Mouse (Mus musculus) gastrocnemius, postnatal 25 days (tissue): ENCODE results near the gene St13. TPM values are rescaled to one million over a fixed set of nuclear protein-coding genes. Genes with fewer than 3 reads are reported as not detected.

ENCODE experiments used
- DNase-seq: peaks from one replicate; pipeline ENCODE4 v3.0.0; 2022
- long read RNA-seq, 2 experiments: library from polyadenylated mRNA; stranded (forward); transcript quantifications; one replicate each; pipeline ENCODE4 v2.0.0; 2021
- total RNA-seq, 2 experiments: library from RNA; stranded (reverse); gene quantifications; 1 replicate in 1 of 2; 2 replicates in 1 of 2; pipeline ENCODE4 v1.2.3; 2021

St13 gene
- total RNA-seq = 10 to 100 TPM; 84.6 to 87.8 TPM
- long read RNA-seq, experiment 1, transcript St13-205 (12 exons, 3,346 nt) = major isoform, 64 of 80 reads
- long read RNA-seq, experiment 1, partial matches to known transcripts = 7 of 80 reads
- long read RNA-seq, experiment 1, other reads (novel, unspliced or antisense) = 9 of 80 reads
- long read RNA-seq, experiment 2, transcript St13-205 (12 exons, 3,346 nt) = major isoform, 72 of 85 reads
- long read RNA-seq, experiment 2, partial matches to known transcripts = 4 of 85 reads
- long read RNA-seq, experiment 2, other reads (novel, unspliced or antisense) = 9 of 85 reads

- DNase-seq = peak; percentile 96
These were observed at the start of gene St13, which contains the start of gene Xpnpep3 for GRCm38 (mm10) chr15:81399638-81400315. TSS of gene St13 (minus strand) at chr15:81400077. TSS of gene Xpnpep3 (plus strand) at chr15:81400138.

GRCm38 (mm10) chr15:81448463-81448862 is 48.6 kb upstream of the St13 start:
- DNase-seq = no peak

GRCm38 (mm10) chr15:81439236-81439635 is 39.4 kb upstream of the St13 start:
- no peak for DNase-seq

- DNase-seq = no peak
These were observed 38.5 kb upstream of the St13 start for GRCm38 (mm10) chr15:81438345-81438744.

- DNase-seq = no peak
These were observed 31.3 kb upstream of the St13 start for GRCm38 (mm10) chr15:81431195-81431594.

- DNase-seq = no peak
These were observed 28.1 kb upstream of the St13 start for GRCm38 (mm10) chr15:81427947-81428346.

- no peak for DNase-seq
These were observed 25.4 kb upstream of the St13 start for GRCm38 (mm10) chr15:81425311-81425710.

- no peak for DNase-seq
These were observed 22.3 kb upstream of the St13 start for GRCm38 (mm10) chr15:81422156-81422681.

- no peak for DNase-seq
These were observed 21.6 kb upstream of the St13 start for GRCm38 (mm10) chr15:81421454-81421853.

- DNase-seq = no peak
These were observed 18.2 kb upstream of the St13 start for GRCm38 (mm10) chr15:81418065-81418464.

- peak; percentile 63 for DNase-seq
These were observed 17.0 kb upstream of the St13 start for GRCm38 (mm10) chr15:81416763-81417310.

- DNase-seq = no peak
These were observed 8.3 kb upstream of the St13 start, which contains the start of gene Dnajb7 for GRCm38 (mm10) chr15:81408199-81408598. TSS of gene Dnajb7 (minus strand) at chr15:81408299.

GRCm38 (mm10) chr15:81405008-81405407 is 5.1 kb upstream of the St13 start:
- no peak for DNase-seq

- no peak for DNase-seq
These were observed 610 bp downstream of the St13 start for GRCm38 (mm10) chr15:81399297-81399637.

- DNase-seq = no peak
These were observed 1.7 kb downstream of the St13 start for GRCm38 (mm10) chr15:81398189-81398588.

- DNase-seq = no peak
These were observed 5.5 kb downstream of the St13 start for GRCm38 (mm10) chr15:81394211-81394915.

- peak; percentile 13 for DNase-seq
These were observed 6.9 kb downstream of the St13 start for GRCm38 (mm10) chr15:81392997-81393396.

- DNase-seq = no peak
These were observed 13.6 kb downstream of the St13 start for GRCm38 (mm10) chr15:81386327-81386726.

GRCm38 (mm10) chr15:81378845-81379244 is 21.0 kb downstream of the St13 start:
- DNase-seq = no peak

GRCm38 (mm10) chr15:81374621-81375020 is 25.3 kb downstream of the St13 start:
- DNase-seq = no peak

GRCm38 (mm10) chr15:81370356-81370755 is 29.5 kb downstream of the St13 start:
- no peak for DNase-seq

- DNase-seq = no peak
These were observed 31.3 kb downstream of the St13 start for GRCm38 (mm10) chr15:81368601-81369000.

- DNase-seq = no peak
These were observed 33.6 kb downstream of the St13 start for GRCm38 (mm10) chr15:81366241-81366640.
